Mouse (Mus musculus) MEL (cell line): Measurements from ENCODE around the gene Tdrd7. TPM values are rescaled to one million over a fixed set of nuclear protein-coding genes. Genes with fewer than 3 reads are reported as not detected.

Experiments
- DNase-seq: peaks from one replicate; pipeline ENCODE4 v3.0.0; 2011; ENCODE audit warnings: low read depth, low spot score
- H3K27ac ChIP-seq: 2 replicates; pipeline ENCODE4 v1.5.1; 2012; ENCODE audit warnings: low read depth, mild to moderate bottlenecking, control low read depth, low read length, moderate library complexity; ENCODE audit not compliant: control insufficient read depth
- H3K27me3 ChIP-seq, 2 experiments: fragments of 150-350 bp in 1 of 2; sonication (generic) in 1 of 2; 2 replicates each; pipeline ENCODE4 v1.6.1; 2012; ENCODE audit warnings: low read length in 2 of 2, mild to moderate bottlenecking in 2 of 2, improper control_type of control experiment in 1 of 2, moderate library complexity in 1 of 2; ENCODE audit not compliant: insufficient read depth in 2 of 2, control insufficient read depth in 1 of 2
- H3K36me3 ChIP-seq, 2 experiments: 2 replicates each; pipeline ENCODE4 v1.6.1; 2012 to 2014; ENCODE audit warnings: low read length in 2 of 2, improper control_type of control experiment in 1 of 2, inconsistent platforms in 1 of 2, mild to moderate bottlenecking in 1 of 2; ENCODE audit not compliant: insufficient read depth in 2 of 2, control insufficient read depth in 1 of 2
- H3K4me1 ChIP-seq, 2 experiments: fragments of 150-350 bp in 1 of 2; sonication (generic) in 1 of 2; 2 replicates each; pipeline ENCODE4 v1.6.1; 2012; ENCODE audit warnings: low read length in 2 of 2, improper control_type of control experiment in 1 of 2, mild to moderate bottlenecking in 1 of 2; ENCODE audit not compliant: insufficient read depth in 2 of 2, control insufficient read depth in 1 of 2
- H3K4me3 ChIP-seq, 2 experiments: fragments of 150-350 bp in 1 of 2; sonication (generic) in 1 of 2; 2 replicates each; pipeline ENCODE4 v1.5.1; 2012; ENCODE audit warnings: low read depth in 2 of 2, low read length in 2 of 2, mild to moderate bottlenecking in 2 of 2, moderate library complexity in 2 of 2, control low read depth in 1 of 2, improper control_type of control experiment in 1 of 2; ENCODE audit not compliant: control insufficient read depth in 1 of 2, insufficient read depth in 1 of 2
- H3K79me2 ChIP-seq: 2 replicates; pipeline ENCODE4 v1.6.1; 2012; ENCODE audit warnings: mild to moderate bottlenecking, low read length, moderate library complexity; ENCODE audit not compliant: control insufficient read depth, poor library complexity, insufficient read depth
- H3K9ac ChIP-seq: 2 replicates; pipeline ENCODE4 v1.6.1; 2012; ENCODE audit warnings: low read depth, mild to moderate bottlenecking, control low read depth, low read length, moderate library complexity; ENCODE audit not compliant: control insufficient read depth, poor library complexity, severe bottlenecking
- H3K9me3 ChIP-seq: fragments of 150-350 bp; sonication (generic); replicated peaks from 2 replicates; pipeline ENCODE4 v1.6.1; 2012; ENCODE audit warnings: mild to moderate bottlenecking, low read length, improper control_type of control experiment, moderate library complexity; ENCODE audit not compliant: insufficient read depth
- CHD2 ChIP-seq: IDR thresholded peaks from 2 replicates; pipeline ENCODE4 v1.6.1; 2011; ENCODE audit warnings: low read length, improper control_type of control experiment
- ELF1 ChIP-seq: IDR thresholded peaks from 2 replicates; pipeline ENCODE4 v1.6.1; 2014; ENCODE audit warnings: low read depth, mild to moderate bottlenecking, inconsistent platforms, low read length, improper control_type of control experiment, moderate library complexity
- ETS1 ChIP-seq: IDR thresholded peaks from 2 replicates; pipeline ENCODE4 v1.6.1; 2012; ENCODE audit warnings: low read depth, mild to moderate bottlenecking, inconsistent platforms, low read length, improper control_type of control experiment, moderate library complexity
- GABPA ChIP-seq: IDR thresholded peaks from 2 replicates; pipeline ENCODE4 v1.6.1; 2012; ENCODE audit warnings: low read depth, mild to moderate bottlenecking, inconsistent platforms, low read length, improper control_type of control experiment, moderate library complexity
- GATA1 ChIP-seq: IDR thresholded peaks from 2 replicates; pipeline ENCODE4 v1.6.1; 2011; ENCODE audit warnings: low read depth, low read length, improper control_type of control experiment
- JUND ChIP-seq: IDR thresholded peaks from 2 replicates; pipeline ENCODE4 v1.6.1; 2011; ENCODE audit warnings: low read depth, mild to moderate bottlenecking, improper control_type of control experiment, low read length
- MAX ChIP-seq: IDR thresholded peaks from 2 replicates; pipeline ENCODE4 v1.6.1; 2011; ENCODE audit warnings: low read length, improper control_type of control experiment
- MAZ ChIP-seq: IDR thresholded peaks from 2 replicates; pipeline ENCODE4 v1.6.1; 2012; ENCODE audit warnings: low read depth, mild to moderate bottlenecking, inconsistent platforms, low read length, improper control_type of control experiment
- MEF2A ChIP-seq: IDR thresholded peaks from 2 replicates; pipeline ENCODE4 v1.6.1; 2014; ENCODE audit warnings: low read depth, mild to moderate bottlenecking, inconsistent platforms, low read length, improper control_type of control experiment; ENCODE audit not compliant: poor library complexity, insufficient replicate concordance, severe bottlenecking; ENCODE audit errors: extremely low read depth
- MYB ChIP-seq: IDR thresholded peaks from 2 replicates; pipeline ENCODE4 v1.6.1; 2011; ENCODE audit warnings: mild to moderate bottlenecking, low read depth, low read length, improper control_type of control experiment
- MYC ChIP-seq: IDR thresholded peaks from 2 replicates; pipeline ENCODE4 v1.6.1; 2011; ENCODE audit warnings: low read depth, mild to moderate bottlenecking, low read length, improper control_type of control experiment, moderate library complexity
- POLR2A ChIP-seq, 2 experiments: IDR thresholded peaks; 2 replicates each; pipeline ENCODE4 v1.6.1; 2011 to 2012; ENCODE audit warnings: low read length in 2 of 2, mild to moderate bottlenecking in 2 of 2, control low read depth in 1 of 2, improper control_type of control experiment in 1 of 2, low read depth in 1 of 2, moderate library complexity in 1 of 2; ENCODE audit not compliant: control insufficient read depth in 1 of 2, insufficient read depth in 1 of 2, poor library complexity in 1 of 2
- POLR2AphosphoS5 ChIP-seq: IDR thresholded peaks from 2 replicates; pipeline ENCODE4 v1.6.1; 2012; ENCODE audit warnings: low read depth, borderline replicate concordance, mild to moderate bottlenecking, inconsistent platforms, low read length, moderate library complexity, mixed read lengths
- RCOR1 ChIP-seq: IDR thresholded peaks from 2 replicates; pipeline ENCODE4 v1.6.1; 2012; ENCODE audit warnings: low read depth, mild to moderate bottlenecking, inconsistent platforms, low read length, improper control_type of control experiment
- SIN3A ChIP-seq: IDR thresholded peaks from 2 replicates; pipeline ENCODE4 v1.6.1; 2012; ENCODE audit warnings: low read length, improper control_type of control experiment, inconsistent platforms
- TBP ChIP-seq: IDR thresholded peaks from 2 replicates; pipeline ENCODE4 v1.8.0; 2011; ENCODE audit warnings: low read depth, low read length, improper control_type of control experiment
- TCF12 ChIP-seq: IDR thresholded peaks from 2 replicates; pipeline ENCODE4 v1.6.1; 2014; ENCODE audit warnings: low read depth, mild to moderate bottlenecking, inconsistent platforms, low read length, improper control_type of control experiment, moderate library complexity
- UBTF ChIP-seq: IDR thresholded peaks from 2 replicates; pipeline ENCODE4 v1.6.1; 2012; ENCODE audit warnings: low read depth, mild to moderate bottlenecking, inconsistent platforms, low read length, improper control_type of control experiment, moderate library complexity, borderline replicate concordance; ENCODE audit not compliant: insufficient read depth
- USF2 ChIP-seq, 2 experiments: IDR thresholded peaks; 2 replicates each; pipeline ENCODE4 v1.6.1; 2011 to 2012; ENCODE audit warnings: improper control_type of control experiment in 2 of 2, low read length in 2 of 2, borderline replicate concordance in 1 of 2, inconsistent platforms in 1 of 2, low read depth in 1 of 2, mild to moderate bottlenecking in 1 of 2; ENCODE audit not compliant: insufficient read depth in 1 of 2
- ZC3H11A ChIP-seq: IDR thresholded peaks from 2 replicates; pipeline ENCODE4 v1.6.1; 2012; ENCODE audit warnings: low read depth, mild to moderate bottlenecking, inconsistent platforms, low read length, improper control_type of control experiment
- ZKSCAN1 ChIP-seq: IDR thresholded peaks from 2 replicates; pipeline ENCODE4 v1.6.1; 2012; ENCODE audit warnings: low read depth, mild to moderate bottlenecking, inconsistent platforms, low read length, improper control_type of control experiment, moderate library complexity
- ZNF384 ChIP-seq: IDR thresholded peaks from 2 replicates; pipeline ENCODE4 v1.6.1; 2012; ENCODE audit warnings: low read depth, mild to moderate bottlenecking, inconsistent platforms, low read length, improper control_type of control experiment
- polyA plus RNA-seq, 2 experiments: library from polyadenylated mRNA; stranded (reverse) in 1 of 2; unstranded in 1 of 2; fragments of >175 nt in 1 of 2; fragments of >200 nt in 1 of 2; gene quantifications; 2 replicates each; pipeline versions ENCODE4 v1.2.1 to v1.2.4; 2012; ENCODE audit warnings: low replicate concordance in 2 of 2, low read depth in 1 of 2; ENCODE audit not compliant: insufficient read length in 2 of 2, insufficient read depth in 1 of 2, missing spikeins in 1 of 2
- total RNA-seq: library from RNA; depleted of rRNA; stranded (reverse); fragments of 300-350 nt; gene quantifications from 2 replicates; pipeline ENCODE4 v1.2.3, GENCODE M21; 2012

Gene Tdrd7
- total and polyA plus RNA-seq, 3 experiments = 7.7 to 11.9 TPM; not detected in 1

- no peak for DNase-seq
Observed at GRCm38 (mm10) chr4:46068573-46068972, 103.4 kb downstream of the Tdrd7 start.

DNA sequence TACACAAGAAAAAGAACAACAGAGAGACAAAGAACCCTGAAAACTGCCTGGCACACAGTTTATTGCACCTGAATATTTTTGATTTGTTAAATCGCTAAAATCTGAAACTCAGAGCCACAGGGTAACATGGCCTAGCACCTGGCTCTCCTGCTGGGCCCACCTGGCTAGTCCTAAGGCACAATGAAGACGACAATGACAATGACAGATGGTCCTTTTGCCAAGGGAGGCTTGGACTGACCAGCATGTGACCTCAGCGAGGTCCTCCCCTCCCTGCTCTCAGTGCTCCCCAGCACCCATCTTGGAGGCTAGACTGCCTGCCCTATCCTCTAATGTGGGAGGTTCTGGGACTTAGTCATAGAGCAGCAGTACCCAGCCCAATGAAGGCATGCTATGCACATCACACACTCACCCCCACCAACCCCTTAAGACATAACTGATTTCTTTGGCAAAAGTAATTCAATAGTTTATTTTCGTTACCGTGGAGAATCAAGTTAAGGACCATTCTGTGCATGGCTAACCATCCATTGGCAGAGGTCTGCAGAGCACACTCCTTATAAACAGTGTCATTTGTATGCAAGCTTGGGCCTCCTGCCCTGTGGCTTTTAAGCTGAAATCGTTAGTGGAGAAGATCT is 104.8 kb downstream of the Tdrd7 start:
- H3K36me3 ChIP-seq = peaks cover 0 to 11% of the 10 kb centered on the region in 2 experiments; a peak in 2 of 4 replicates
- H3K4me3 ChIP-seq = no peak overlapping the region
- no peak overlapping the region for H3K9ac ChIP-seq
- no peaks in the 10 kb centered on the region for H3K27me3 ChIP-seq
- no peak overlapping the region for H3K27ac ChIP-seq
- H3K79me2 ChIP-seq = no peaks in the 10 kb centered on the region
- peaks cover 0 to 16% of the 10 kb centered on the region in 2 experiments; a peak in 2 of 4 replicates for H3K4me1 ChIP-seq
- DNase-seq = no peak
- no peaks in the 10 kb centered on the region for H3K9me3 ChIP-seq
- no peak for TF ChIP-seq TBP
- no peak for TF ChIP-seq MYC
- no peak for TF ChIP-seq POLR2AphosphoS5
- no peak for TF ChIP-seq RCOR1
- no peak for TF ChIP-seq ZNF384
- TF ChIP-seq MAZ = no peak
- no peak for TF ChIP-seq UBTF

More at GRCm38 (mm10) chr4:46068573-46068972, 103.4 kb downstream of the Tdrd7 start:
- no peak overlapping the region for H3K9ac ChIP-seq
- H3K27me3 ChIP-seq = no peaks in the 10 kb centered on the region
- H3K27ac ChIP-seq = no peak overlapping the region
- peaks cover 0 to 6% of the 10 kb centered on the region in 2 experiments; a peak in 2 of 4 replicates for H3K36me3 ChIP-seq
- no peak overlapping the region for H3K4me3 ChIP-seq
- no peaks in the 10 kb centered on the region for H3K9me3 ChIP-seq
- TF ChIP-seq USF2 (IDR thresholded peaks at IDR 0.05; ENCODE audit: borderline replicate concordance in 1 of 2, insufficient read depth in 1 of 2, low read depth in 1 of 2, low read length in 2 of 2) (no peak), POLR2AphosphoS5 (no peak), MAX (no peak), TBP (no peak), ZC3H11A (no peak)
- TF ChIP-seq, all 39 proteins: peak for 0
- peaks cover 0 to 14% of the 10 kb centered on the region in 2 experiments; a peak in 2 of 4 replicates for H3K4me1 ChIP-seq
- H3K79me2 ChIP-seq = no peaks in the 10 kb centered on the region

DNA sequence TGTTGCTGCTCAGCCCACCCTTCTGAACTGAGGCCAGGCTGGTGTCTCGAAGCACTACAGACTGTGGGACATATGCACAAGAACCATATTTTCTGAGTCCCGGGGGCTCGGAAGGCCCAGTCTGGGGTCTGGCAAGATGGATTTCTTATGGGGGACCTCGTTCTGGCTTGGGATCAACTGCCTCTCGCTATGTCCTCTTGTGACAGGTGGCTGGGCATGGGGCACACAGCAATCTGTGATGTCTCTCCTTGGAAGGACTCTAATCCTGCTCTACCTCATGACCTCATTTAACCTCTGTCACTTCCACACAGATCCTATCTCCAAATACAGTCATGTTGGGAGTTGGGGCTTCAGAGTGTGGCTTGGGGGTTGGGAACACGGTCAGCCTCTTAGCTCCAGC is 107.5 kb downstream of the Tdrd7 start:
- TF ChIP-seq MAX (no peak), MEF2A (no peak), JUND (no peak), GATA1 (no peak), ETS1 (no peak), POLR2A (IDR thresholded peaks at IDR 0.05; ENCODE audit: control insufficient read depth in 1 of 2, insufficient read depth in 1 of 2, low read depth in 1 of 2, low read length in 2 of 2, poor library complexity in 1 of 2) (no peak), MYB (no peak), CHD2 (no peak), SIN3A (no peak), ZKSCAN1 (no peak), UBTF (no peak), MYC (no peak), ELF1 (no peak), TCF12 (no peak), GABPA (no peak)
- no peak for DNase-seq
- Histone ChIP-seq H3K9me3 (no peaks in the 10 kb centered on the region), H3K4me3 (no peak overlapping the region), H3K36me3 (peaks cover 0 to 16% of the 10 kb centered on the region in 2 experiments; a peak in 2 of 4 replicates), H3K9ac (no peak overlapping the region), H3K27me3 (no peaks in the 10 kb centered on the region), H3K79me2 (no peaks in the 10 kb centered on the region), H3K4me1 (peaks cover 0 to 24% of the 10 kb centered on the region in 2 experiments; a peak in 2 of 4 replicates), H3K27ac (no peak overlapping the region)
